Mouse (Mus musculus) layer of hippocampus, adult 9-11 months (tissue): ENCODE results near the gene Slc23a2.

Experiments
- DNase-seq: peaks from one replicate; pipeline ENCODE4 v3.0.0; 2022

The Slc23a2 gene

DNA sequence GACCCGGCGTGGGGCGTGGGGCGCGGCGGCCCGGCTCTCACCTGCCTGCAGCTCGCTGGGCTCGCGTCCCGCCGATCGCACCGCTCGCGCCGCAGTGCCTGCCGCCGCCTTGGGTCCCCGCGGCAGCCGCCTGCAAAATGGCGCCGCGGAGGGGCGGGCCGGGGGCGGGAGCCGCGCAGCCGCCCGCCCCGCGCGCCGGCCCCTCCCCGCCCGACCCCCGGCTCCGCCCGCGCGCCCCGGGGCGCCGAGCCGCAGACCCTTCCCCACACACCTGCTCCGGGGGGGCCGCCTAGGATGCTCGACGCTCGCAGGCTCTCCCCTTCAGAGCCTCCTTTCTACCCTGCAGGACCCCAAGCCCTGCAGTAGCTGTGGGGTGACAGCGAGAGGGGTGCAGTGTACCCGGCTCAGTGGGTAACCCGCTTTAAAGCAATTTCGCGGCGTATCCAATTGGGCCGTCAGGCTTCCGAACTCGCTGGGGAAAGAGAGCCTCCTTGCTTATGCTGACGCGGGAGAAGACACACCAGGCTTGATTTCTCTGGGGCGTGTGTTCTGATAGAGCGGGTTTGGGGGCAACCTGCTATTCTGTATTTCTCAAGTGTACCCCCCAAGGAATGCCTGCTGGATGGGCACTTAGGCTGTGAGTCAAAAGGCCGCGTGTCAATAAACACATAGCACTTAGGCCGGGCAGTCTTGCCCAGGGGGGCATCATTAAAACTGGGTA lies at the start of gene Slc23a2:
Slc23a2 (minus strand) TSS at position 138 of the 721 bp plus-strand sequence.
- peak; percentile 56 for DNase-seq

DNA sequence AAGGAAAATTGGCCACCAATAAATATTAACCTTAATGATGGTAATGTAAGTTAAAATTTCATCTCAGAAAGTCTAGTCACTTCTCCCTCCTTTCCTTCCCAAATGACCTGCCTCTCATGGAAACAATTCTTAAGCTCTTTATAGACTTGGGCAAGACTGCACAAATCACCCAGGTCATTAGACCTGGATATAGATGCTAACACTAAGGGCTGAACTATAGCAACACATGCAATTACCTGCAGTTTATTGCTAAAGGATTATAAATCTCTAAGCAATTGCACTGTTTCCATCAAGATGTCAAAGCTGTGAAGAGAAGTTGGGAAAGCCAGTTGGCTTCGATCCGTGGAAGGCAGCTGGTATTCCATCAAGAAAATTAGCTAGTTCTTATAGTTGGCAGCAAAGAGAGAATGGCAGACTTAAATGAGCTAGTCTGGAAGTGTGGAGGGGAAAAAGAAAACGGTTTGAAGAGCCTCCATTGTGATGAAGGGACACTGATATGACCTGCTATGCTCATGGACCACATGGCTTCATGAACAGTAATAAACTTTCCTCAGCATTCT lies 45.8 kb upstream of the Slc23a2 start:
- no peak for DNase-seq

DNA sequence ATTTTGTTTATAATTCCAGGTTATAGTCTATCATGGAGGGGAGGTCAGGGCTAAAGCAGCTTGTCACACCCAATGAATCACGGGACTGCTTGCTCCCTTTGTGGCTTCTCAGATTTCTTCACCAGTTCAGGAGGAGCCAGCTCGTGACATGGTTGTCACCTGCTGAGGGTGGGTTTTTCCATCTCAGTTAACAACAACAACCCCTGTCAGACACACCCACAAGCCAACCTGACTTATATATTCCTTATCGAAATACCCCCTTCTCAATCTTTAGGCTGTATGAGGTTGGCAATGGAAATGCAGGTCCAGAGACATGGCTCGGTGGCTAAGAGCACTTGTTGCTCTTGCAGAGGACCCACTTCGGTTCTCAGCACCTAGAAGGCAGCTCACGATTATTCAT lies 39.0 kb upstream of the Slc23a2 start:
- no peak for DNase-seq

DNA sequence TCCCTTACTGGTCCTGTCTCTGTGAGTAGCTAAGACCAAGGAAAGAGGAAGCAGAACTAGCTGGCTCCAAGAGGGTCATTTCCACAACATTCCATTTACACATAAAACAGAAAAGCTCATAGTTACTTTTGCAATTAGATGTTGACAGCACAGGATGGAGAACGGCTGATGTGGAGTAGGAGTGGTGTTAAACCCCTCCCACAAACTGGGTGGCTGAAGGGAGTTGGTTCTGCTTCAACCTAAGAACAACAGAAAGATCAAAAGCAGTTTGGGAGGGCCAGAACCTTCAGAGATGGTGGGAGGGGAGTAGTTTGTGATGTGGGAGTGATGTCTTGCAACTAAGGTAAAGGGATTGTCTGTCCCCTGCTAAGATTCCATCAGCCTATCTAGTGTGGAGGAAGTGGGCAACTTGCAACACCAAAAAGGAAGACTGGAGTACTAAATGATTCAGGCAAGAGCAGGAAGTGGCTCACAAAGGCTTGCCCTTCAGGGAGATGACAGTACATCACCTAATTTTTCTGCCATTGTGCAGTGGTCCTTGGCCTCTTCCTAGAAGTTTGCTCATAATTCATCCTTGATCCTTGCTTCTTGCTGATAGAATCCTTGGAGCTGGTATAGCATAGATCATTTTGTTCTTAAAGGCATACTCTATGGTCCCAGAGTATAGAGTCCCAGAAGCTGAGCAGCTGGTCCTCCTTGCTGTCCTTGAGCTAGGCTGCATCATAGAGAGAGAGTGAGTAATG lies 35.7 kb upstream of the Slc23a2 start:
- DNase-seq = no peak

DNA sequence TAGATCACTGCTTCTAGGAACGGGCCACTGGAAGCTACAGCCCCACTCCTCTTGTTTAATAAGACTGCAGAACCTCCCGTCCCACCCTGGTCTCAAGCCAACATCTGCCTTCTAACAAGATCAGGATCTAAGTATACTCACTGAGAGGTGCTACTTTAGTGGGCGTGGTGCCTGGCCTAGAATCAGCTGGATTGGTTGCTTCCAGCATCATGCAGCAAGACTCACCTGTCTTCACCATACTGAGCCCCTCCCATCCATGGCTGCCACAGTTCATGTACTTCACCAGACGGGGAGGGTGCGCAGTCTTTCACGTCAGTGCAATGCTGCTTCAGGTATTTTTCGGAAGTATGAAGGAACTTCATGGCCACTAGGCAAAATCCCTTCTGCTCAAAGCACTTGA lies 34.5 kb upstream of the Slc23a2 start:
- no peak for DNase-seq

DNA sequence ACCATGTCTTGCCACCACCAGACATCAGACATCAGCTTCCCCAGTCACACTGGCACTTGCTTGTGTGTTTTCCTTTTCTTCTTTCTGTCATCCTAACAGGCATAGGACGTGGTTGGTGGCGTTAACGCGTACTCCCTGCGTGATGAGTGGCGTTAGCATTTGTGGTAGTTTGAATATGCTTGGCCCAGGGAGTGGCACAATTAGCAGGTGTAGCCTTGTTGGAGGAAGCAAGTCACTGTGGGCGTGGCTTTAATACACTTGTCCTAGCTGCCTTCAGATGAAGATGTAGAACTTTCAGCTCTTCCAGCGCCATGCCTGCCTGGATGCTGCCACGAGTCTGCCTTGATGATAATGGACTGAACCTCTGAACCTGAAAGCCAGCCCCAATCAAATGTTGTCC lies 32.5 kb upstream of the Slc23a2 start:
- no peak for DNase-seq

DNA sequence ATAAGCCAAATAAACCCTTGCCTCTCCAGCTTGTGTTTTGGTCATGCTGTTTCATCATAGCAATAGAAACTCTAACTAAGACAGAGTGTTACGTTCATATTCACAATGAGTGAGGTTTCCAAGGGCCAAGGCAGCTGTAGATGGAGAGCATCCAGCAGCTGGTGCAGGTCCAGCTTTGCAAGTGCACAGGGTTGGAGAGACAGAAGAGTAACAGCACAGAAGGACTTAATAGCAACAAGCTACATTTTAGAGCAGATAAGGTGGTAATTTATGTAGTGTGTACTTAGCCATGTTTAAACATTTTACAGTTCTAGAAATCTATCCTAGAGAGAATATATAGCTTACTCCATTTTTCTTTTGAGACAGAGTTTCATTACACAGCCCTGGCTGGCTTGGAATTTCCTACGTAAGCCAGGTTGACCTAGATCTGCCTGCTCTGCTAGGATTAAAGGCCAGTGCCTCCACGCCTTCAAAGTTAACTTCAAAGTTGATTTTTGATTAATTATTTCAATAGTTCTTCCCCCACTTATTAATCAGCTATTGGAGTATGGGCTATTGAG lies 31.5 kb upstream of the Slc23a2 start:
- no peak for DNase-seq

DNA sequence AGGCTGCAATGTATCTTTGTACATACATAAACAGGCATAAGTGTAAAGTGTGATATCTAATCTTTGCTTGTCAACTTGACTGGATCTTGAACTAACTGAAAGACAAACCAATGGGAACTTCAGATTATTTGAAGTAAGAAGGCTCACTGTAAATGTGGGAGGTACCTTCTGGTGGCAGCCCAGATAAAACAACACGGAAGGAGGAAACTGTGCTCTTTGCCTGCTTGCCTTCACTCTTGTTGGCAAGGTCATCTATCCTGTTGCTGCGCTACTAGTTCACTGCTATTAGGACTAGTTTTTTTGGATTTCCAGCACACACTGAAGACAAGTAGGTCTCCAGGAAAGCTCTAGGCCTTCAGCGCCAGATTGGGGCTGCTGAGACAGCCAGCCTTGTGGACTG lies 29.1 kb upstream of the Slc23a2 start:
- no peak for DNase-seq

DNA sequence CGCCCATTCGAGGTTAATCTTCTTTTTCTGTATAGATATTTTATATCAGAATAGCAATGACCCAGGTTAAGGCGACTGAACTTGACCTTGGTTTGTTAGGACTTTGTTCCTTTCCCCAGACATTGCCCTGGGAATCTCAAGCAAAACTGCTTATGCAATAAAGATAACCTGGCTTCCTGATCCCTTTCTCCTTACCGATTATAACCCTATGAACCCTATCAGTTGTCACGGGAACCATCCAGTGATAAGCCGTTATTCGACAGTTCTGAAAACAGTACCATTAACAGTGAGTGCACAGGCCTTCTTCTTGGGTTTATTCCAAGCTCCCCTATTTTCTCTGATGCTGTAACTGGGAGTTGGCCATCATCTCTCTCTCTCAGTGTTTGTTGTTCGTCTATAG lies 27.0 kb upstream of the Slc23a2 start:
- DNase-seq = no peak

DNA sequence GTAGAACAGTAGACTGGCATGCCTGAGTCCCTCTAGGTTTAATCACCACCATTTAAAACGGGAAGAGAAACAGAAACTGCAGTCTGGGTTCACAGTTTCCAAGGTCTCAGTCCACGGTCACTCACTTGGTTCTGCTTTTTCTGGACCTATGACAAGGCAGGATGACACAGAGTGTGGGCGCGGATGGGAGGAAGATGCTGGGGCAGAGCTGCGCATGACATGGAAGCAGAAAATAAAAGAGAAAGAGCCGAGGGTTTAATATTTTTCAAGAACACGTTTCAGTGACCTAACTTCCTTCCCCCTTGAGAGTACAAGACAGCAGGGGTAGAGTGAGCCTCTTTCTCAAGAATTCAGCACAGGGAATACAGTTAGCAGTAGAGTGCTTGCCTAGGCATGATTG lies 24.2 kb upstream of the Slc23a2 start:
- no peak for DNase-seq

DNA sequence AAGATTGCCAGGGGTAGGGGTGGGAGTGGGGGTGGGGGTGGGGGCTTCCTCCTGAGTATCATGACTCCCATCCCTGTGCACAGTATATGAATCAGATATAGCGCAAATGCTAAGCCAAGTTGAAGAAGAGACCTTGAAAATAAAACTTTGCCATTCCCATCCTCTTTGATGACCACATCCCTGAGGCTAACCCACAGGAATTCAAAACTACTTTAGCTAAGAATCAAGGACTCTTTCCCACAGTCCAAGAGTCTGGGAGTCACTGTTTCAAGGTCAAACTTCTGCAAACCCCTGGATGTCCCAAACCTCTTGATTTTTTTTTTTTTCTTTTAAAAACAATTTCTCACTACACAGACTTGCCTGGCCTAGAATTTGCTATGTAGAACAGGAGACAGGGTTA lies 18.7 kb upstream of the Slc23a2 start:
- no peak for DNase-seq

DNA sequence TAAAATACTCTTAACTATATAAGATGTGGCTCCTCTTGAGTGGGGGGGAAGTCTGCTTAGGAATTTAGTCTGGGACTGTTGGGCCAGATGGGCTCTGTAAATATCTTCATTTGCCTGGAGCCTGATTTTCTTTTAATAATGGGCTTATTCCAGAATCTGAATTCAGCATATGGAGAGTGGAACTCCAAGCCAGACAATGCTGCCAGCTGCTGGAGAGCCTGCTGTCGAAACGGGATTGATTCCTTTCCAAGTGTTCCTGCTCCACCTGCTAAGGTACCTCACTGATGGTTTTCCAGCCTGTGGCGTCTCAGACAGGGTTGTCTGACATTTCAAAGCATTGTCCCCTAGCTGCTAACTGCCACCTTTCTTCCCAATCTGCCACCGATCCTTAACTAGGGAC lies 12.6 kb upstream of the Slc23a2 start:
- peak; percentile 80 for DNase-seq

DNA sequence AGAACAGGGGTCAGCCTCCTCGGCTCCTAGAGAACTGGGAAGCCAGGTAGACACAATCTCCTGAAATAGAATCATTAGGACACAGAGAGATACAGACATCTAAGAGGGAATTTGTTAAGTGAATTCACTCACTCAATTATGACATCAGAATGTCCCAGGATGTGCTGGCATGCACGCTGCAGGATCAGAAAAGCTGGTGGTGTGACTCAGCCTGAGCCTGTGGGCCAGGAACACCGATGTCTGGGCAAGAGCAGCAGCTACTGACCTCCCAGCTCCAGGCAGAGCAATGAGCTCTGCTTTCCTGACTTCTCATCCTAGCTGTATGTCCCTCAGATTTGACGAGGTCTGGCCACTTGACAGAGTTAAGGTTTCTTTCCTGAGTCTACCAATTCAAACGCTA lies 7.8 kb upstream of the Slc23a2 start:
- DNase-seq = no peak

DNA sequence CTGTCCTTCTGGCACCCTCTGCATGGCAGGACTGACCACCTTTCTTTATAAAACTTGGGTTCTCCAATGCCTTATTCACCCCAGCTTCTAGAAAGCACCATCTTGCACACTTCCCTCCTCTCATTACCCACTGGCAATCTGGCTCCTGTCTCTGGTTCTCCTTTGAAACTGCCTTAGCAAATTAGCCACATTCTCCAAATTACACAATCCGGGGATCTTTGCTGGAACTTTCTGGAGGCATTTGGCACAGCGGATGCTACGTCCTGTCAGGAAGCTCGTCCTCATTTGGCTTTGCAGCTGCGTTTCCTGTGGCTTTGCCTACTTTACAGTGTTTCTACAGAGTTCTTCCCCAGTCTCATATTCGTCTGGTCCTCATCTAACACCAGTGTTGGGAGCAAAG lies 6.7 kb upstream of the Slc23a2 start:
- DNase-seq = no peak

DNA sequence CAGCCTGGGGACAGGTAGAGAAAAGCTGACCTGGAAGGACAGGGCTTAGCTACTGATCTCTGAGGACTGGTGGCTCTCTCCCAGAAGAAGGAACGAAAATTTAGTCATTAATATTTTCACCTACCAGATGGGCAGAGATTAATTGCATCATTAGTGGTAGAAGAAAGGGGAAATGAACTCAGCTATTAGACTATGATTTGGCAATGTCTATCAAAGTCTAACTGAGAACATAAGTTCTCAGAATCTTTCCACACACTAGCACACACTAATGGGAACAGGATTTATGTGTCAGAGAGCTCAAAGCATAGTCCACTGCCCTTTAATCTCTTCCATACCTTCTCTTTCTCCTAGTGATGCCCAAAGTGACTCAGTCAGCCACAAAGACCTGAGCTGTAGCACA lies 6.0 kb upstream of the Slc23a2 start:
- no peak for DNase-seq

DNA sequence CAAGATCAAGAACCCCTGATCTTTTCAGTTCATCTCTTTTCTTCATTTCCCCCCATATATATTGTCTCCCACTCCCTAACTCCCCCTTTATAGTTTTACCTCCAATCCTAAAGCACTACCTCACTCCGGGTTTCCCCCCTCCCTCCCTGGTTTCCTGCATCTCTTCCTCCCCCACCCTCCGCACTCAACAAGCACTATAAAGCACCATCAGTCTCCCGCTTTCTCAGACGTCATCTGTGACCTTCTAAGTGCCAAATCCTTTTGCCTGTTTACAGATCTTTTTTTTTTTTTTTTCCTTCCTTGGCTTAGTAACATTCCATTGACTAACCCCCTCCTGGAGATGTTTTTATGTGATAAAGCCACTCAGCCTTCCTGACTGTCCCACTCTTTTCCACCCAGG lies 1.6 kb upstream of the Slc23a2 start:
- no peak for DNase-seq

DNA sequence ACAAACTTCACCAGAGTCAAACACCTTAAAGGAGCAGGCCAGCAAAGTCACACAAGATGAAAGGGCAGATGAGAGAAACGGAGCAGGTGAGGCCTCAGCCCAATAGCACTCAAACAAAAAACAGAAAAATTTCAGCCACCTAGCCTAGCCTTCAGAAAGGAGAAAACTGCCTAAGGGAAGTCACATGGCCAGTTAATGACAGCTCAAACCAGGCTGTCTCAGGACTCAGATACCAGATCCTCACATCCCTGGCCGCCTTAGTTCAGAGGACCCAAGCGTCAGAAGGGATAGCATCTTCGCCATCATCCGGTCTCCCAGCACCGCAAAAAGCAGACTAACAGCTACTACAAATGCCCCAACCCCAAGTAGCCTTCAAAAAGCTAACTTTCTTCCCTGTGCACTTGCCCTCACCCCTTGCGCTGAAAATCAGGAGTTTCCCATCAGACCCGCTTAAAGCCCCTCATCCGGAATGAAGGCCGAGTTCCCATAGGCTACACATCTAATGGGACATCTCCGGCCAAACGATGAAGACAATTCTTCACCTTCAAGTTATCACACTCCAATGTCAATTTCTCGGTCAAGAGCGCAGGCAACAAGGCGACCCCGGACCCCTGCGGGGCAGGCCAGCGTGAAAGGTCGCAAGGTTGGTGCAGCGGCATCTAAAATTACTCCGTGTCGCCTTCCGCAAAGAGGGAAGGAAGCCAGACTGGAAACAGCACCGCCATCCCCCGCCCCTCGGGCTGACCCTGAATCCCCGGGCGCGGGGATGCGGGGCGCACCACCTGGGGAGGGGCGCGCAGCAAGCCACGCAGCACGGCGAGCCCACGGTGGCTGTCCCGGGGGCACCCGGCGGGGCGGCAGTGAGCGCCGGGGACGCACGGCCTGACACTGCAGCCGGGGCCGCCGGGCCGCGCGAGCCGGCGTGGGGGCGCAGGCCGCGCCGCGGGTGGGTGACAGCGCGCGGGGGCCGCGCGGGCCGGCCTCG lies 673 bp downstream of the Slc23a2 start:
- DNase-seq = no peak

DNA sequence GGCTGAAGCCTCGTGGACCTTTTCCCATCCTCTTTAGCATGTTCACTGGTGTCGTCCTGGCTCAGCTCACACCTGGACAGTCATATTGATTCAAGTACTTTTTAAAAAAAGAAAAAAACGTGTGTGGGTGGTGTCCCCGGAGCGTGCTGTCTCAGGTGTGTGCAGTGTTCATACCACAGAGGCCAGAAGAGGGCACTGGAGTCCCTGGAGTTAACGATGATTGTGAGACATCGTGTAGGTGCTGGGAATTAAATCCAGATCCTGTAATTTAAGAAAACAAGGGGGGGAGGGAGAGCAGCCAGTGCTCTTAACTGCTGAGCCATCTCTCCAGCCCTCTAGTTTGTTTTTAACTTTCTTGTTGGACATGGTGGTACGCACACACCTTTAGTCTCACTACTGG lies 2.3 kb downstream of the Slc23a2 start:
- DNase-seq = no peak

DNA sequence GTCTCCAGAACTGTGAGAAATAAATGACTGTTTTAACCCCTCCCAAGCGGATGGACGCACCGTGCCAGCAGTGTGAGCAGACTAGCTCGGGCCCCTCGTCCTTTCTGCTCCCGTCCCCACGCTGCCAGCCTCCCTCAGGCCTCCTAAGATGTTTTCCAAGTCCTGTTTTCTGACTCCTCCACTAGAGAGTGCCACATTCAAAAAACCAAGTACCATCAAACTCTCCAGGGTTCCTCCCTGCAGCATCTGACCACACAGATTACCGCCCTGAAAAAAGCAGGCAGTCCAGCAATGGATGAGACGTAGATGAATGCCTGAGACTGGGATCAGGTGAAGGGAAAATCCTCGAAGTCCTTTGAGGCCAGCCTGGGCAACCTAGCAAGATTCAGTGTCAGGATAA lies 4.4 kb downstream of the Slc23a2 start:
- no peak for DNase-seq

DNA sequence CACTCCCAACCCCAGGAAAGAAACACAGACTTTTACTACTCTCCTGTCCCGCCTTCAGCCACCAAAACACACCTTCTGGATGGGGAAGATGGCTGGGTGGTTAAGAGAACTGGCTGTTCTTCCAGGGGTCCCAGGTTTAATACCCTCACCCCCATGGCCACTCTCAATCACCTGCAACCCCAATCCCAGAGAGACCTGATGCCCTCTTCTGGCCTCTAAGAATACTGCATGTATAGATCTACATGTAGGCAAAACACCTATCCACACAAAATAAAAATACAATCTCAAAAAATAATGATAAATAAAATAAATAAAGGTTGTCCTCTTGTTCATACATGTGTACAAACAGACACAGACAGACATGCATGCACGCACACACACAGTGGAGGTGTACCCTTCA lies 5.8 kb downstream of the Slc23a2 start:
- no peak for DNase-seq

DNA sequence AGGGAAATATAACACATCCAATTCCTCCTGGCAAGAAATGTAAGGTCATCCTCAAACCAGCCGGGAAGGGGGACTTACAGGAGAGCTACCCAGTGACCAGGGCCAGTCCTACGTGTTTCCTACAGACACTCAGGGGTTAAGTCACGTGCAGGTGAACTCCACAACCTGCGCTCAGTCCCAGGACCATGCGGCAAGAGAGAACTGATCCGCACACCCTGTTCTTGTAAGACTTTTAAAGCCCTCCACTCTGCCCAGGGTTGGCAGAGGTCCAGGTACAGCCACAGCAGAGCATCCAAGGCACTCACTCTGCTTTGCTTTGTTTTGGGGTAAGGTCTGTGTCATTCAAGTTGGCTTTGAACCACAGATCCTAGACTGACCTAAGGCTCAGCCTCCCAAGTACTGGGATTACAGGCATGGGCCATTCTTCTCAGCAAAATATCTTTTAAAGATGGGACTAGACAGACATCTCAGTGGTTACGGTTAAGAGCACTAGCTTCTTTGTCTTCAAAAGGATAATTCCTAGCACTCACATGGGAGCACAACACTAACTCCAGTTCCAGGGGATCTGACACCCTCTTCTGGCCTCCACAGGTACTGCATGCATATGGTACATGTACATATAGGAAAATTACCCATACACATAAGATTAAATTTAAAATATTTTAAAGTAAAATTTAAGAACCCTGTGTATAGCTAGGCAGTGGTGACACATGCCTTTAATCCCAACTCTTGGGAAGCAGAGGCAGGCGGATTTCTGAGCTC lies 8.9 kb downstream of the Slc23a2 start:
- DNase-seq = no peak

DNA sequence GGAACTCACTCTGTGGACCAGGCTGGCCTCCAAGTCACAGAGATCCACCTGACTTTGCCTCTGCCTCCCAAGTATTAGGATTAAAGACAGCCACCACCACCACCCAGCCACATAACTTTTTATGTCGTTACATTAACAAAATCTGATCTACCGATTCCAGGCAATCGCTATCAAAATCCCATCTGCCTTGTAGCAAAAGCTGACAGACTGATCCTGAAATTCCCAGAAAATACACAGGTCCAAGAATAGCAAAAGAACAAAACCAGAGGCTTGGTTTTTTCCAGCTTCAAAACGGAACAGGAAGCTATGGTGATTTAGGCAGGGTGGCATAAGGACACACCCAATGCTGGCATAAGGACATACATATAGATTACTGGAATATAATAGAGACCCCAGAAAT lies 10.2 kb downstream of the Slc23a2 start:
- DNase-seq = no peak
